Mouse (Mus musculus): ENCODE results near the gene Edn3. TPM values are rescaled to one million over a fixed set of nuclear protein-coding genes. Genes with fewer than 3 reads are reported as not detected.
A peak's percentile ranks its signal among the peaks of the same experiment; 100 is the strongest.

Edn3 gene
- total RNA-seq (2021), result 10 to 100 TPM; 14.2 to 16.1 TPM
- long read RNA-seq, experiment 1, transcript Edn3-201 (5 exons, 3,117 nt), result major isoform, 7 of 9 reads
- long read RNA-seq, experiment 1, partial matches to known transcripts, result 0 of 9 reads
- long read RNA-seq, experiment 1, other reads (novel, unspliced or antisense), result 2 of 9 reads
- long read RNA-seq, experiment 2, transcript Edn3-201 (5 exons, 3,117 nt), result major isoform, 10 of 15 reads
- long read RNA-seq, experiment 2, partial matches to known transcripts, result 0 of 15 reads
- long read RNA-seq, experiment 2, other reads (novel, unspliced or antisense), result 3 of 15 reads

GRCm38 (mm10) chr2:174760479-174761121, at the start of gene Edn3:
Gene Edn3 (plus strand): TSS chr2:174760619.
- DNase-seq (ENCODE audit: low spot score in 2 of 2), result peak; percentile 31 to 51

GRCm38 (mm10) chr2:174712043-174712442, 48.4 kb upstream of the Edn3 start:
- no peak for DNase-seq (ENCODE audit: low spot score in 2 of 2)

GRCm38 (mm10) chr2:174715938-174716337, 44.5 kb upstream of the Edn3 start:
- DNase-seq (ENCODE audit: low spot score in 2 of 2), result no peak

- no peak for DNase-seq (ENCODE audit: low spot score in 2 of 2)
Measured at GRCm38 (mm10) chr2:174717857-174718256, 42.6 kb upstream of the Edn3 start.

- DNase-seq (ENCODE audit: low spot score in 2 of 2), result no peak
Measured at GRCm38 (mm10) chr2:174727114-174727823, 33.1 kb upstream of the Edn3 start.

- DNase-seq (ENCODE audit: low spot score in 2 of 2), result no peak
Measured at GRCm38 (mm10) chr2:174731939-174732338, 28.5 kb upstream of the Edn3 start.

GRCm38 (mm10) chr2:174735270-174735669, 25.1 kb upstream of the Edn3 start:
- DNase-seq (ENCODE audit: low spot score in 2 of 2), result no peak

GRCm38 (mm10) chr2:174747182-174747581, 13.2 kb upstream of the Edn3 start:
- no peak for DNase-seq (ENCODE audit: low spot score in 2 of 2)

- no peak for DNase-seq (ENCODE audit: low spot score in 2 of 2)
Measured at GRCm38 (mm10) chr2:174748381-174748780, 12.0 kb upstream of the Edn3 start.

GRCm38 (mm10) chr2:174753197-174753596, 7.2 kb upstream of the Edn3 start:
- no peak for DNase-seq (ENCODE audit: low spot score in 2 of 2)

- DNase-seq (ENCODE audit: low spot score in 2 of 2), result no peak
Measured at GRCm38 (mm10) chr2:174754231-174754630, 6.2 kb upstream of the Edn3 start.

GRCm38 (mm10) chr2:174759189-174759588, 1.2 kb upstream of the Edn3 start:
- DNase-seq (ENCODE audit: low spot score in 2 of 2), result no peak

- DNase-seq (ENCODE audit: low spot score in 2 of 2), result peak in 1 of 2 experiments; percentile 16
Measured at GRCm38 (mm10) chr2:174761452-174762101, 1.2 kb downstream of the Edn3 start.

- DNase-seq (ENCODE audit: low spot score in 2 of 2), result no peak
Measured at GRCm38 (mm10) chr2:174762310-174762709, 1.9 kb downstream of the Edn3 start.

GRCm38 (mm10) chr2:174768891-174769528, 8.6 kb downstream of the Edn3 start:
- no peak for DNase-seq (ENCODE audit: low spot score in 2 of 2)

GRCm38 (mm10) chr2:174774177-174775111, 14.0 kb downstream of the Edn3 start:
- DNase-seq (ENCODE audit: low spot score in 2 of 2), result no peak

GRCm38 (mm10) chr2:174782016-174782415, 21.6 kb downstream of the Edn3 start:
- no peak for DNase-seq (ENCODE audit: low spot score in 2 of 2)

- DNase-seq (ENCODE audit: low spot score in 2 of 2), result no peak
Measured at GRCm38 (mm10) chr2:174782880-174783279, 22.5 kb downstream of the Edn3 start.

- no peak for DNase-seq (ENCODE audit: low spot score in 2 of 2)
Measured at GRCm38 (mm10) chr2:174788830-174789229, 28.4 kb downstream of the Edn3 start.
